Mouse (Mus musculus): ENCODE data around the gene Jph4.

DNA sequence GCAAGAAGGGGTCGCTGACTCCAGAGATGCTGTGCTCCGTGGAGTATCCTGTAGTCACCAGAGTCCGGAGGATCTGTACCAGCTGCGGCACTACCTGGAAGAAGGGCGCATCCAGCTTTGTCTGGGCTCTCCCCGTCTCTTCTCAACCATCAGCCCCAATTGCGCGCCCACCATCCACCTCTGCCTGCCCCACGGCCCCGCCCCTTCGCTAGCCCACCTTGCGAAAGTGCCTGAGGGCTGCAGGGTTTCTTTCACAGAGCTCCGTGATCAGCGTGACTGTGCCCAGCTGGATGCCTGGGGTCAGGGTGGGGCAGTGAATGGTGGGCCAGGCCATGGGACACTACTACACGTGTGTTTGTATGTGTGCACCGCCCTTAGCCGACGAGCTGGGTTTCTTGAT lies 12.4 kb downstream of the Jph4 start:
- TF ChIP-seq GATA1 (IDR thresholded peaks at IDR 0.05; ENCODE audit: low read length) (no peak), TAL1 (IDR thresholded peaks at IDR 0.05; ENCODE audit: low read length) (no peak)
